Comparison of ENCODE assay signal across 24 mouse cellular contexts in the genomic region with DNA sequence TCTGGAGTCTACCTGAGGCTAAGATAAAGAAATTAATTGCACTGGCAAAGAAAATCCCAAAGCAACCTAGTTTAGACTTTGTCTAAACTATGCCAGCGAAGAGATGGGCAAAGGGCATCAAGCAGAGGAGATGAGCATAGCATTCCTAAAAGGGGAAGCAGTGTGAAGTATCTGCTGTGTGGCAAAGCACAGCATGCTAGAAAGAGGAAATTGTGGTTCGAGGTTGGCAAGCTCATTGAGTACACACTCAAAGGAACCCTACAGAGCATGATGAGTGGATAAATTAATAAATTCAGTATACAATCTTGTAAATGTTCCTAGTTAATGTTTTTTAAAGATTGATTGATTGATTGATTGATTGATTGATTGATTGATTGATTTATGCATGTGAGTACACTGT.
DNase-seq lines count a peak whose midpoint lies in the region; ATAC-seq lines count a peak whose summit lies in the region.
"Had no signal": no experiment of that assay in that cellular context is flagged by ENCODE, and none has a peak within 500 bp of the region (broad histone marks: within the 10 kb centered on the region; RNA-seq: fewer than 3 reads in every experiment).

No protein-coding gene starts in this region.

- DNase-seq in lung, postnatal 36 days = peak; percentile 10
- DNase-seq in lung, postnatal 14 days = no peak
- DNase-seq in c-Kit-positive CD71-negative TER-119-negative erythroid progenitor cells, embryonic 14.5 days (ENCODE audit: low read depth) = peak; percentile 13
- no peak for DNase-seq in heart, postnatal 14 days
- DNase-seq in layer of hippocampus, adult 8-10 months (ENCODE audit: low spot score in 2 of 2) = no peak
- DNase-seq in heart, postnatal 10 days = no peak
- no peak for DNase-seq in embryo, embryonic 11 days
- DNase-seq: adrenal gland, adult 2 months; adrenal gland, postnatal 14 days; B cell, adult 2 months; cerebellum, adult 11-12 months; cerebellum, adult 8-10 months; cerebellum, postnatal 10 days; cerebellum, postnatal 36 days; gastrocnemius, postnatal 10 days; gastrocnemius, postnatal 36 days; heart, adult 11 months; heart, postnatal 4 days; kidney, adult 11 months had no signal

- peak; percentile 100 for ATAC-seq in hematopoietic stem cell, adult 5-6 weeks (replicated peaks in 1 of 2; ENCODE audit: insufficient read depth in 1 of 2, low FRiP score in 2 of 2, low TSS enrichment in 1 of 2, low read depth in 1 of 2, poor library complexity in 2 of 2, severe bottlenecking in 2 of 2)
- ATAC-seq: forebrain, embryonic 15.5 days; hindbrain, embryonic 16.5 days; intestine, embryonic 15.5 days; Patski had no signal

- intact Hi-C loops in heart, postnatal 14 days (cut with DNase I) = no loop called here
- intact Hi-C loops in heart, postnatal 10 days (cut with DNase I) = no loop called here

Comparison
In these comparisons a context has a peak if more than half of its experiments do, and no peak if none do; other contexts are left out.
1. DNase-seq: peak in lung, postnatal 36 days (single experiment) and c-Kit-positive CD71-negative TER-119-negative erythroid progenitor cells, embryonic 14.5 days (single experiment); none in lung, postnatal 14 days (single experiment), heart, postnatal 14 days (0 of 2), layer of hippocampus, adult 8-10 months (0 of 2), heart, postnatal 10 days (0 of 2) and embryo, embryonic 11 days (single experiment).